23 mouse cellular contexts compared by ENCODE assay signal in the genomic region with DNA sequence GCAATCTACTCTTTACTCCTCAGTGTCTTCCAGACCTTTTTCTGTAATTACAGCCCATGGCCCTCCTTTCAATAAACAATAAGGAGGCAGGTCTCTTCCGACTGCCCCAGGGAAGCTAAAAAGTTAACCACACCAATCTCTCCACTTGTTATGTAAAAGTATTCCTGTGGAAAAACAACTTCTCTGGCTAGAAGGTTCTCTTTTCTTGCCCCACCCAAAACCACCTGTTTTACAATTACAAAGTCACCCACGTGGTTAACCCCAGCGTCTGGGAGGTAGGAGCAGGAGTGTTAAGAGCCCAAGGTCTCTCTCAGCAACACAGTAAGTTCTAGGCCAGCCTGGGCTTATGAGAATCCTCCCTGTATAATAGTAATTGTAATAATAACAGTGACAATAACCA. TPM values are rescaled to one million over a fixed set of nuclear protein-coding genes. Genes with fewer than 3 reads are reported as not detected.
DNase-seq lines count a peak whose midpoint lies in the region; TF ChIP-seq lines count a peak whose summit lies in the region.
"Had no signal": no experiment of that assay in that cellular context is flagged by ENCODE, and none has a peak within 500 bp of the region (broad histone marks: within the 10 kb centered on the region; RNA-seq: fewer than 3 reads in every experiment).

No protein-coding gene starts in this region.

- H3K27me3 ChIP-seq in E14TG2a.4 (ENCODE audit: insufficient read depth, low read length) (no peaks in the 10 kb centered on the region), myocyte (ENCODE audit: control insufficient read depth, insufficient read depth, insufficient read length) (no peaks in the 10 kb centered on the region)
- H3K27me3 ChIP-seq: embryonic facial prominence, embryonic 15.5 days; heart, embryonic 15.5 days; intestine, embryonic 15.5 days had no signal

- TF ChIP-seq POLR2A in myocyte (IDR thresholded peaks at IDR 0.05; ENCODE audit: insufficient read length, low read depth): no peak

- peaks cover 78% of the 10 kb centered on the region for H3K79me2 ChIP-seq in myocyte (ENCODE audit: control insufficient read depth, insufficient read depth)

- H3ac ChIP-seq in myocyte (ENCODE audit: control insufficient read depth, insufficient read length): no peak overlapping the region

- DNase-seq in 3T3-L1 (ENCODE audit: low read depth, low spot score) (peak; percentile 4), NIH3T3 (ENCODE audit: low read depth) (peak; percentile 8)
- no peak for DNase-seq in kidney, adult 8-10 months
- no peak for DNase-seq in thymus, postnatal 10 days (ENCODE audit: low spot score in 2 of 2)
- DNase-seq: adrenal gland, adult 8-10 months; adrenal gland, postnatal 36 days; cerebellum, adult 11 months; cerebellum, adult 8-10 months; cerebellum, postnatal 14 days; embryo, embryonic 11 days; gastrocnemius, postnatal 36 days; heart, adult 2 months; heart, postnatal 14 days had no signal

- H3K36me3 ChIP-seq in E14TG2a.4 (ENCODE audit: insufficient read depth, low read length): peaks cover 94% of the 10 kb centered on the region
- peaks cover 90% of the 10 kb centered on the region for H3K36me3 ChIP-seq in myocyte (ENCODE audit: control insufficient read depth, insufficient read depth)
- H3K36me3 ChIP-seq: G1E had no signal

- peak overlapping the region; percentile 33 for H3K4me2 ChIP-seq in myocyte (ENCODE audit: low read depth)
- H3K4me2 ChIP-seq: embryonic facial prominence, embryonic 15.5 days; heart, embryonic 11.5 days; heart, embryonic 15.5 days; hindbrain, embryonic 14.5 days; intestine, embryonic 15.5 days had no signal

- H3K4me3 ChIP-seq in E14TG2a.4 (replicated peaks; ENCODE audit: low read length) (peak overlapping the region; percentile 97), myocyte (no peak overlapping the region)
- H3K4me3 ChIP-seq: embryonic facial prominence, embryonic 15.5 days; erythroblast, embryonic 14.5 days; forebrain, embryonic 10.5 days; heart, adult 2 months; heart, embryonic 15.5 days; intestine, embryonic 15.5 days had no signal

- peaks cover 94% of the 10 kb centered on the region for H3K4me1 ChIP-seq in E14TG2a.4 (replicated peaks; ENCODE audit: low read depth, low read length)

- no peak for TF ChIP-seq CTCF in E14TG2a.4 (conservative IDR thresholded peaks at IDR 0.05; ENCODE audit: low read length)

- H3K9me3 ChIP-seq in E14TG2a.4 (ENCODE audit: low read length): no peaks in the 10 kb centered on the region
- H3K9me3 ChIP-seq: embryonic facial prominence, embryonic 15.5 days; forebrain, embryonic 10.5 days; G1E; heart, embryonic 15.5 days; intestine, embryonic 15.5 days had no signal

TF ChIP-seq in myocyte, 11 proteins besides CTCF, POLR2A, EP300 and RAD21:
- TF ChIP-seq MYOG (IDR thresholded peaks at IDR 0.05; ENCODE audit: control insufficient read depth in 1 of 3, insufficient read depth in 1 of 3, insufficient read length in 2 of 3, low read depth in 2 of 3): no peak
- no peak for TF ChIP-seq USF1 (IDR thresholded peaks at IDR 0.05; ENCODE audit: low read depth)
- no peak for TF ChIP-seq CEBPB (IDR thresholded peaks at IDR 0.05; ENCODE audit: insufficient read depth, poor library complexity, severe bottlenecking)
- TF ChIP-seq TCF3 (IDR thresholded peaks at IDR 0.05; ENCODE audit: insufficient read length, low read depth): no peak
- TF ChIP-seq SRF (IDR thresholded peaks at IDR 0.05; ENCODE audit: control insufficient read depth, insufficient read length, low read depth): no peak
- TF ChIP-seq MYOD1 (IDR thresholded peaks at IDR 0.05; ENCODE audit: control insufficient read depth in 1 of 3, insufficient read length in 2 of 3, low read depth in 2 of 3): no peak
- TF ChIP-seq REST (IDR thresholded peaks at IDR 0.05; ENCODE audit: insufficient read depth, insufficient read length): no peak
- no peak for TF ChIP-seq E2F4 (IDR thresholded peaks at IDR 0.05; ENCODE audit: insufficient read depth)
- TF ChIP-seq MAX (IDR thresholded peaks at IDR 0.05; ENCODE audit: low read depth): no peak
- no peak for TF ChIP-seq TCF12 (IDR thresholded peaks at IDR 0.05; ENCODE audit: insufficient read depth, poor library complexity, severe bottlenecking)
- no peak for TF ChIP-seq POLR2AphosphoS2 (IDR thresholded peaks at IDR 0.05; ENCODE audit: insufficient read length, low read depth)

RNA-seq across cellular contexts. Expression of gene Fn1, which starts 7.0 kb away (rescaled TPM):
- 1,265 TPM for polyA plus RNA-seq in myocyte (2012; fragmentation: generic; extraction: Trizol)

Comparison
In these comparisons a context has a peak if more than half of its experiments do, and no peak if none do; other contexts are left out.
1. DNase-seq: peak in 3T3-L1 (single experiment) and NIH3T3 (single experiment); none in kidney, adult 8-10 months (0 of 2) and thymus, postnatal 10 days (0 of 2).